Mouse (Mus musculus) mesoderm, embryonic 11.5 days (tissue): ENCODE measurements around the gene Zfp692.
"Not testable (repeated sequence)": the region's sequence is repeated elsewhere in the genome, so short reads cannot be mapped to it uniquely, and the experiment has no call there.

ENCODE experiments used
- DNase-seq: peaks from one replicate; pipeline ENCODE4 v3.0.0-alpha.2; 2012; ENCODE audit warnings: low read depth, low spot score

The Zfp692 gene

DNA sequence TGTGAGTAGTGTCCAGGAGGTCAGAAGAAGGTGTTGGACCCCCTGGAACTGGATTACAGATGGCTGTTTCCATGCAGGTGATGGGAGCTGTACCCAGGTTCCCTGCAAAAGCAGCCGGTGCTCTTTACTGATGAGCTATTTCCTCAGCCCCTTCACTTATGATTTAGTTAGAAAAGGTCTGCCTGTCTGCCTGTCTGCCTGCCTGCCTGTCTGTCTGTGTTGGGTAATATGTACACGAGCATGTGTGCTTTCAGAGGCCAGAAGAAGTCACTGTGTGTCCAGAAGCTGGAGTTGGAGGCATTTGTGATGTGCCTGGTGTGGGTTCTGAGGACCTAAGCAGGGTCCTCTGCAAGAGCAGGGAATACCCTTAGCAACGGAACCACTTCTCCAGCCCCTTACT is 46.8 kb downstream of the Zfp692 start:
- no peak for DNase-seq

DNA sequence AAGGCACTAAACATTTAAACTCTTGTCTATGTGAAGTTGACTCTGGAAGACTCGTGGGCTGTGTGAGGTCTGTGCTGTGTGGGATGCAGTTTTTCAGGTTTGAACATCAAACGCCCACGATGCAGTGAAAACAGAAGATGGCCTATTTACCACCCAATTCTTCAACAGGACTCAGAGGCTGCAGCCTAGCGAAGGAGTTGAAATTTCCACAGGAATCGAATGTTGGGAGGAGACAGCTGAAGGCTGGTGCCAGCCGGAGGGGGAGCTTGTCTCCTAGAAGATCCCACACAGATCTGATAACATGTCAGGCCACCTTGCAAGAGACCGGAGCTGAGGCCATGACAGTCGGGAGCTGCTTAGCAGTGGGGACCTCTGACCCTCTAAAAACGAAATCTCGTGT is 47.6 kb downstream of the Zfp692 start:
- DNase-seq: no peak

DNA sequence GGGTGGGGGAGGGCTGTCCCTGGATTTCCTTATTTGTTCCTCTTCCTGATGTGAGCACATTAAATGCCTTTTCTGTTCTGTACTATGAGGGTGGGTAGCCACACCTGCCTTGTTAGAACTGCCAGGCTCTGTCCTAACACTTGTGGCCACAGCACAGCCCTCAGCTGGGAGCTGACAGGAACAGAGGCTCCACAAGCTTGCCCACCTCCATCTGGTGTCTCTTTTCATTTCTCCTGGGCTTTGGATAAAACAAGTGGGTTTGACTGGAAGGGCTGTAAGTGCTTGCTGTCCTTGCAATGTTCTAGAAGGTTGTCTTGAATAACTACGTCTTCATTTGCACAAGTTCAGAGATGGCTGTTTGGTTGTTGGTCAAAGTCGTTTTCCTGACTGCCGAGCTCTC is 48.1 kb downstream of the Zfp692 start:
- no peak for DNase-seq

DNA sequence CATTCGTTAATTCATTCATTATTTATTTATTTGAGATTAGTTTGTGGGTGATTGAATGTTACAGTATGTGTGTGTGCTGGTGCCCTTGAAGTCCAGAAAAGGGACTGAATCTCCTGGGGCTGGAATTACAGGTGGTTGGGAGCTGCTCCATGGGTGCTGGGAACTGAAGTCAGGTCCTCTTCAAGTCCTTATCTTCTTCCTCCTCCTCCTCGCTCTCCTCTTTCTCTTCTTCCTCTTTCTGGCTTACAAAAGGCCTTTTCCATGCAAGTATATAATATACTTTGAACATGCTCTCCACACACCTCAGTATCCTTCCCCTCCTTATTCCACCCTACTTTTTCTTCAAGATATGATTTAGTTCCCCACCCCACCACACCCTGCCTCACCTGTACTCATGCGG is 50.2 kb downstream of the Zfp692 start:
- no peak for DNase-seq

DNA sequence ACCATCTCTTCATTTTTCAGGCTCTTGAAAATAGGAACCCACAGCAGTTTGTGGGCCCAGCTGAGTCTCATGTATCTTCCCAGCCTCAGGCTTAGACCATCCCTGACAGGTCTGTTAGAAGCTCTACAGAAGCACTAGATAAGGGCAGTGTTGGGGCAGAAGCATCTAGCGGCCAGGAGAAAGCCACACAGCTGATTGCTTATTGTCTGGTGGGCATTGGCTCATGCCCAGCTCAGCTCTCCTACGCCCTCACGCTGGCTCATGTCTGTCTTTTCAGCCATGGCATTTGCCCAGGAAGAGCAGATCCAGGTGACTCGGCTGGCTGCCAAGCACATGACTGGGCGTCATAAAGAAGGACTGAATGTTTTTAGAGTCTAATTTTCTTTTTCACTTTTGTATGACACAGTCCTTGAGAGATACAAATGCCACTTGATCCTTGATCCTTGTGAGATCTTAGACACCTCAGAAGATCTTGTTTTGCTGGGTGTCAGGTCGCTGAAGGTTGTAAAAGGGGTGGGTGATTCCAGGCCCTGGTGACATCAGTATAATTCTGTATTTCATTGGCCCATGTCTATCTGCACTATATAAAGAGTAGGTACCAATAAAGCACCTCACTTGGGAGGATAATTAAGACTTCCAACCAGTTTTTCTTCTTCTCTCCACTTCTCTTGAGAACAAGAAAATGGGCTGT is 51.1 kb downstream of the Zfp692 start:
- no peak for DNase-seq

DNA sequence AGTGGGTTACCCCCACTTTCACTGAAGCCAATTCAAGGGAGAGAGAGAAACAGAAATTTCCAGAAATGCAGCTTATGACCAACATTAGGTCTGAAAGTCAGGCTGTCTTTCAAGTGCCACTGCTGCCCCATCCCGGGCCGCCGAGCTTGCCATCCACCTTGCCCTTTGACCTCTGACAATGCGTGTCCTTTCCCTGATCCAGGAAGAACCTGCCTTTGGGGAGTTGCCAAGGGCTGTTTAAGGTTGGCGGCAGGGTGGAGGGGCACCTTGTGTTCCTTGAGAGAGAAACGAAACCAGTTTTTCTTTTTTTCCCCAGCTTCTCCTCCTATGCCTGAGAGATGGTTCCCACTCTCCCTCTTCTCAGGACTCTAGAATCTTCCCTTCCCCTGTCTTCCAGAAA is 55.7 kb downstream of the Zfp692 start:
- DNase-seq: not testable (repeated sequence)
